Mouse (Mus musculus): ENCODE data around the gene Bmper. TPM values are rescaled to one million over a fixed set of nuclear protein-coding genes. Genes with fewer than 3 reads are reported as not detected.
A peak's percentile ranks its signal among the peaks of the same experiment; 100 is the strongest.

Gene Bmper
- polyA plus RNA-seq, 1 experiment from 2014 or later, result 8.3 TPM

DNA sequence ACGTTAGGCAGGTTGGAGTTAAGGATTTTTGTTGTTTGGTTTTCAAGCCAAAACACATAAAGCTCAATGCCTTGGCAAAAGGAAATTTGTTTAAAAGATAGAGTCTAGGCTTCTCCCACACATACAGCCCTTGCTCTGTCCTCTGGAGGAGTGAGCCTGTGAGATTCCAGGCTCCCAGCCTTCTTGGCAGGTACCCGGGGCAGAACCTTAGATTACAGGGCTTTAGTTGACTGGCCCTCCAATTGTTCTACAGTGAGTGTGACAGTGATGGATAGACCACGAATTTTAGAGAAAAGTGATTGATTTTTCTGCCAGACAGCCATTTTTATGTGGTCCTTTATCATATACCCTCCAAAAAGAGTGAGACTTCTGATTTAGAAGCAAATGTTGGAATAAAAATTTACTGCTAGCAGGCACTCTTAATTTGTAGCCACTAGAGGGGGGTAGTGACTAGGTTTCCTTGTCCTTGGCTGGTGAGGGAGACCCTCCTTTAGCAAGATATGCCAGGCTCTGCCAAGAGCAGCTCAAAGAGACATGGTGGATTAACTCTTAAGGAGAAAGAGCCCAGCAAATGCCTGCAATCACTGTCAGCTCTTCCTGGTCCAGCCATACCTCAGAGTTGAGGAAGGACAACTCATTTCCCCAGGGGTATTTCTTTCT, 240.2 kb downstream of the Bmper start:
- H3K27me3 ChIP-seq, result no peaks in the 10 kb centered on the region
- H3K9ac ChIP-seq, result no peak overlapping the region
- H3K4me3 ChIP-seq, result no peak overlapping the region
- no peak overlapping the region for H3K4me2 ChIP-seq
- WGBS, result 46% methylated on average over 3 of the region's 3 CpGs
- no peak overlapping the region for H3K27ac ChIP-seq (replicated peaks)
- no peaks in the 10 kb centered on the region for H3K36me3 ChIP-seq
- 0 out of 2 replicates have a peak, but pooled peaks cover 3% of the 10 kb centered on the region for H3K4me1 ChIP-seq (replicated peaks)
- peak; percentile 82 for ATAC-seq (ENCODE audit: low FRiP score, low read depth)
- H3K9me3 ChIP-seq, result no peaks in the 10 kb centered on the region

DNA sequence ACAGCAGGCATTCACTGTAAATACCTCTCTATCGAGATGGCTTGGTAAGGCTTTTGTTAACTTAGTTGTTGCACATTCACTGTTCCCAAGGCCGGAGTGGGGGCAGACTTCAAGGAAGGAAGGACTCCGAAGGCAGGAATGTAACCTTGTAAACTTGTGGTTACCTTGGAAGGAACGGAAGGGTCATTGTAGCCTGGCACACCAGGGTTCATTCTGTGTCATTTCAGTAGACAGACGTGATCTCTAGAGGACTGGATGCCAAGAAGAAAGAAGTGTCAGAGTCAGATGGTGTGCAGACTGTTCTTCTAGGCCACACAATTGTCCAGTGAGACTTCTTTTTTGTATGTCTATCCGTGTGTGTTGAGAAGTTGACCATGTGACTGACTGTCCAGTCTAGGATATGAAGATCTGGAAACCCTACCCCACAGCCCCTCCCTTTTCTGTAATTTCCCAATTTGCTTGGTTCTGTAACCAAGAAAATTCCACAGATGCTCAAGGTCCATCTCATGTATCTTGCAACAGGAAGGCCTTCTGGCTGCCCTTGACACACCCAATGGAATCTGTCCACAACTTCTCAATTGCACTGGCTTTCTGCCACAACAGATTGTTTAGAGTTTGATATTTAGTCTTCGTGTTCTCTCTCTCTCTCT, 242.2 kb downstream of the Bmper start:
- ATAC-seq (ENCODE audit: low FRiP score, low read depth), result no peak
- no peak overlapping the region for H3K27ac ChIP-seq (replicated peaks)
- no peaks in the 10 kb centered on the region for H3K27me3 ChIP-seq
- H3K9me3 ChIP-seq, result no peaks in the 10 kb centered on the region
- 79% methylated on average over 7 of the region's 7 CpGs for WGBS
- no peak overlapping the region for H3K4me3 ChIP-seq
- no peaks in the 10 kb centered on the region for H3K36me3 ChIP-seq
- H3K4me2 ChIP-seq, result no peak overlapping the region
- no peak overlapping the region for H3K9ac ChIP-seq
- H3K4me1 ChIP-seq (replicated peaks), result 0 out of 2 replicates have a peak, but pooled peaks cover 3% of the 10 kb centered on the region

DNA sequence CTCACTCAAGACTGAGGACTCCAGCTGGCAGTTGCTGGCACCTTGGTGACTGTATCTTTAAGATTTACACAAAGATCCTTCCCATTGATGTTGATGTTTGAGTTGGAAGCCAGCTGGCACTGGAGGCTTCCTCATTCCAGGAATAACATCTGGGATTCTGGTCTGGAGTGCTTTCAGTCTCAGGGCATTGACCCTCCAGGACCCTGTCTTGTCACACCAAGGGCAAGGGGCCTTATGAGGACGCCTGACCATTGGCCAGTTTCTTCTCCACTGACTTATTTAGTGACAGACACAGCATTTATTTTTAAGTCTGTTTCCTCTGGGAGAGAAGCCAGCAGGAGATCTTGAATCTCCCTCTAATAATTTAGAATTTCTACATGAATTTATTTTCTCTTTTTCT, 247.0 kb downstream of the Bmper start:
- H3K36me3 ChIP-seq, result no peaks in the 10 kb centered on the region
- ATAC-seq (ENCODE audit: low FRiP score, low read depth), result no peak
- WGBS, result 69% methylated on average over 1 of the region's 1 CpGs

DNA sequence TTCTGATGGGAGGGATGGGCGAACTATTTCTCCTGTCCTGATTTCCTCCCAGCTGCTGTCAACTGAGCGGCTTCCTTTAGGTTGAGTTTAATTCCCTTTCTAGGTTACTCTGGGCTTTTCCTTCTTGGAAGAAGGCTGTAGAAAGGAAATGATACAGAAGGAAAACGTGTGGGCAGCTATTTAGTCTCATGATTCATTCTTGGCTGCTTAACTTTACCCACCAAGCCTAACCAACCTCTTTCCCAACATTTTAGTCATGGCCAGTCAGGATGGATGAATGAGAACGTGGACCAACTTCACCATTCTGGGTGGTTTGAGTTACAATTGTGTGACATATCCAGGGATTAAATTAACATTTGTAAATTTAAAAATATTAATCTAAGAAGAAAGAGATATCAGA, 263.0 kb downstream of the Bmper start:
- no peak overlapping the region for H3K27ac ChIP-seq (replicated peaks)
- no peak overlapping the region for H3K4me2 ChIP-seq
- no peaks in the 10 kb centered on the region for H3K36me3 ChIP-seq
- no peak for ATAC-seq (ENCODE audit: low FRiP score, low read depth)
- 83% methylated on average over 4 of the region's 4 CpGs for WGBS
- no peak overlapping the region for H3K9ac ChIP-seq
- no peak overlapping the region for H3K4me3 ChIP-seq
- no peaks in the 10 kb centered on the region for H3K27me3 ChIP-seq
- H3K4me1 ChIP-seq (replicated peaks), result peaks cover 5% of the 10 kb centered on the region; the same call in 1 of the 2 replicates
- H3K9me3 ChIP-seq, result no peaks in the 10 kb centered on the region

More for the DNA sequence above, 247.0 kb downstream of the Bmper start:
- H3K27me3 ChIP-seq, result no peaks in the 10 kb centered on the region
- H3K9ac ChIP-seq, result no peak overlapping the region
- H3K4me2 ChIP-seq, result no peak overlapping the region
- H3K4me1 ChIP-seq (replicated peaks), result no peaks in the 10 kb centered on the region
- H3K4me3 ChIP-seq, result no peak overlapping the region
- H3K27ac ChIP-seq (replicated peaks), result no peak overlapping the region
- H3K9me3 ChIP-seq, result no peaks in the 10 kb centered on the region

DNA sequence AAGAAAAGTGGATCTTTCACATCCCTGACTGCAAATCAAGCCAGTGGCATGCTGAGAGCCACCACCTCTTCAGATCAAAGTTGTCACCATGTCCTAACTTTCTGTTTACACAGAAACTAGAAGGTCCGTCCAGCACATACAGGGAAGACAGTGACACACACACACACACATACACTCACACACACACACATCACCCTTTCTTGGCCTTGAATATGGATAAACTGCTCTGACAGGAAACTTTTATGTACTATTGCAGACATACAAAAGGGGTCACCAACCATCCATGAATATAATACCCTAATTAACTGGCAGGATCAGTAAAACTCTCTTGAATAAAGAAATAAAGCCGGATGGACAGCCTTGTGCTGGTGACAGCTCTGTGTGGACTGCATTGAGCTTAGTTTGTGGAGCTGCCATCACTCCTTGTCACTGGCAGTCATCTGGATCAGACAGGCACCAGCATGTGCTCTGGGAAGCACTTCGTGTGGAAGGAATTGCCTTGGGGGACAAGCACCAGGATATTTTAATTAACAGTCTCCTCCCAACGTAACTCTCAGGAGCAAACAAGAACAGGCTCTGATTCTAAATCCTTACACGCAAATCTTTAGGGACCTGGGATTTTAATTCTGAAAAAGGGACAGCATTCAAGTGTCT, 264.0 kb downstream of the Bmper start:
- Histone ChIP-seq H3K9ac (no peak overlapping the region), H3K36me3 (no peaks in the 10 kb centered on the region), H3K27ac (replicated peaks) (no peak overlapping the region), H3K27me3 (no peaks in the 10 kb centered on the region), H3K4me1 (replicated peaks) (peaks cover 5% of the 10 kb centered on the region; the same call in 1 of the 2 replicates), H3K9me3 (no peaks in the 10 kb centered on the region), H3K4me2 (no peak overlapping the region), H3K4me3 (no peak overlapping the region)
- WGBS, result 21% methylated on average over 5 of the region's 5 CpGs
- ATAC-seq (ENCODE audit: low FRiP score, low read depth), result no peak

DNA sequence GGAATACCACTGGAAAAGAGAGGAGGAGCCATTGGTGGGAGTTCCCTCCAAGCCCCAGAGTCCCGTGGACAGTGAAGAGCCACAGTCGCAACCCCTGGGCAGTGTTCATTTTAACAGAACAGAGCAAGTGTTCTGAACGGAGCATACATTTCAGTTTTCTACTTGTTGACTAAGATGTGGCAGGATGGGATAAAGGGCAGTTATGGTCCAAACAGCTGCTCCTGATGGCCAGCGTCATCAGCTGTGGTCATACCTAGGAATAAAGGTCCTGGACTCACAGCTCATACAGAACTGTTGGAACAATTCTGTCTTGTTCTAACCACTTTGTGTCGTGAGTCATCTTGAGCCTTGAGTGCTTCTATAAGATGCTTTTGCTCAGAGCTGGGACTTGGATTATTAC, 265.4 kb downstream of the Bmper start:
- Histone ChIP-seq H3K4me2 (no peak overlapping the region), H3K27ac (replicated peaks) (no peak overlapping the region), H3K4me1 (replicated peaks) (peaks cover 5% of the 10 kb centered on the region; the same call in 1 of the 2 replicates), H3K4me3 (no peak overlapping the region), H3K27me3 (no peaks in the 10 kb centered on the region), H3K9ac (no peak overlapping the region), H3K36me3 (no peaks in the 10 kb centered on the region), H3K9me3 (no peaks in the 10 kb centered on the region)
- ATAC-seq (ENCODE audit: low FRiP score, low read depth), result no peak
- WGBS, result 93% methylated on average over 5 of the region's 5 CpGs

DNA sequence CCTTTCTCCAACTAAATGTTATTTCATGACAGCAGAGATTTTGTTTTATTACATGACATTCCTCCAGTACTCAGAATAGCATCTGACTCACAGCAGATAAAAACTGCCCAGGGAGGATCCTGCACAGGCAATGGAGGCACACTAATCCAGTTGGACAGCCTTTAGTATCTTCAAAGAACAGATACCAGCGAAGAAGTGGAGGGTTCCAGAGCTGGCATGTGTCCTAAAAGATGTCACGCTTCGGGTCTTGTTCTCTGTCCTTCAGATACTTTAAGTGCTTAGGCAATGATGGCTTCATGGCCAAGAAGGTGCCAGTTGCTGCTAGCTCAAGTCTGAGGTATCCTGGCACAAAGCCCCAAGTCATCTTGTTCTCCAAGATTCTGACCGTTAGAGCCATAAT, 272.5 kb downstream of the Bmper start:
- Histone ChIP-seq H3K27ac (replicated peaks) (no peak overlapping the region), H3K4me1 (replicated peaks) (peaks cover 6% of the 10 kb centered on the region; the same call in 1 of the 2 replicates), H3K27me3 (no peaks in the 10 kb centered on the region), H3K9me3 (no peaks in the 10 kb centered on the region), H3K4me3 (no peak overlapping the region), H3K4me2 (no peak overlapping the region), H3K36me3 (no peaks in the 10 kb centered on the region), H3K9ac (no peak overlapping the region)
- WGBS, result 80% methylated on average over 4 of the region's 4 CpGs
- no peak for ATAC-seq (ENCODE audit: low FRiP score, low read depth)

DNA sequence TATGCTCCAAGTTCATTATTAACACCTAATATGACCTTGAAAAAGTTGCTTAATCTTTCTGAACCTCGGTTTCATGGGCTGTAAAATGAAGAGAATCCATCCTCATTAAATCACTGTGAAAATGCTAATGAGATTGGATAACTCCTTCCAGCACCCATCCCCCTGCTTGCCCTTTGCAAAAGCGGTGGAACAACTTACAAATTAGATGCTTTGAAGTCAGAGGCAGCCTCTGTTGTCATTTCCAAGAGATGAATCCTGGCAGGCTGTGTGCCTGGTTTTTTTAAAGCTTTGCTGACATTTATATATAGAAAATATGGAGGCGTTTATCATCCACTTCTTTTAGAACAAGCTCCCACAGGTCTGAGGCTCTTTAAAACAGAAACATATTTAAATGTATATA, 274.8 kb downstream of the Bmper start:
- Histone ChIP-seq H3K4me1 (replicated peaks) (peaks cover 6% of the 10 kb centered on the region; the same call in 1 of the 2 replicates), H3K9me3 (no peaks in the 10 kb centered on the region), H3K36me3 (no peaks in the 10 kb centered on the region), H3K27ac (replicated peaks) (no peak overlapping the region), H3K4me2 (no peak overlapping the region), H3K4me3 (no peak overlapping the region), H3K27me3 (no peaks in the 10 kb centered on the region), H3K9ac (no peak overlapping the region)
- ATAC-seq (ENCODE audit: low FRiP score, low read depth), result no peak
- WGBS, result 23% methylated on average over 3 of the region's 3 CpGs

DNA sequence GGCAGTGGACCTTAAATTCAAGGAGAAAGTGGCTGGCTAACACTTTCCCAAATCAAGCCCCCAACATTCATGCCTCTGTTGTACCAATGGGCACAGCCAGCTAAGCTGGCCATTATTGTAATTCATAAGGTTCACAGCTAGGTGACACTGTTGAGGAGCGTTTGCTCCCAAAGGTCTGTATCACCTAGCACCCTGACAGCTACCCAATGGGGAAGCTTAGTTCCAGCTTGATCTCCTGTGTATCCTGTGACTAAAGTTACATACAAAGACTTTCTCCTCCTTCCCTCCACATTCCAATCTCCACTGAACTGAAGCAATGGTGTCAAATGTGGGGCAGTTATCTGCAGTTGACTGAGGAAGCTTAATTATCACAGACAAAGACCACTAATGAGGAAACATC, 311.0 kb downstream of the Bmper start:
- Histone ChIP-seq H3K4me2 (no peak overlapping the region), H3K4me1 (replicated peaks) (no peaks in the 10 kb centered on the region), H3K27me3 (no peaks in the 10 kb centered on the region), H3K36me3 (no peaks in the 10 kb centered on the region), H3K4me3 (no peak overlapping the region), H3K9me3 (no peaks in the 10 kb centered on the region), H3K9ac (no peak overlapping the region), H3K27ac (replicated peaks) (no peak overlapping the region)
- ATAC-seq (ENCODE audit: low FRiP score, low read depth), result no peak
- WGBS, result 36% methylated on average over 1 of the region's 1 CpGs
